Mouse (Mus musculus): Measurements from ENCODE around the gene Pcbp3. TPM values are rescaled to one million over a fixed set of nuclear protein-coding genes. Genes with fewer than 3 reads are reported as not detected.
"Not testable (repeated sequence)": the region's sequence is repeated elsewhere in the genome, so short reads cannot be mapped to it uniquely, and the experiment has no call there.

The Pcbp3 gene
- polyA plus RNA-seq, 1 experiment = 235 TPM

- Histone ChIP-seq H3K4me1 (ENCODE audit: control insufficient read depth, insufficient read depth, low read length) (peaks cover 8% of the 10 kb centered on the region), H3K27ac (ENCODE audit: control insufficient read depth, insufficient read depth, low read depth, low read length) (no peak overlapping the region), H3K36me3 (ENCODE audit: control insufficient read depth, insufficient read depth, low read length) (no peaks in the 10 kb centered on the region), H3K27me3 (ENCODE audit: control insufficient read depth, insufficient read depth, low read length) (no peaks in the 10 kb centered on the region), H3K4me3 (ENCODE audit: control insufficient read depth, low read depth, low read length) (no peak overlapping the region)
- no peak for TF ChIP-seq CTCF (IDR thresholded peaks at IDR 0.05; ENCODE audit: control insufficient read depth, insufficient read depth, insufficient replicate concordance, low read depth, low read length)
Measured at GRCm38 (mm10) chr10:76992456-76992855, 30.8 kb upstream of the Pcbp3 start.

- Histone ChIP-seq H3K4me1 (ENCODE audit: control insufficient read depth, insufficient read depth, low read length) (peaks cover 8% of the 10 kb centered on the region), H3K4me3 (ENCODE audit: control insufficient read depth, low read depth, low read length) (no peak overlapping the region), H3K36me3 (ENCODE audit: control insufficient read depth, insufficient read depth, low read length) (no peaks in the 10 kb centered on the region), H3K27me3 (ENCODE audit: control insufficient read depth, insufficient read depth, low read length) (no peaks in the 10 kb centered on the region), H3K27ac (ENCODE audit: control insufficient read depth, insufficient read depth, low read depth, low read length) (no peak overlapping the region)
- TF ChIP-seq CTCF (IDR thresholded peaks at IDR 0.05; ENCODE audit: control insufficient read depth, insufficient read depth, insufficient replicate concordance, low read depth, low read length) (no peak), POLR2A (IDR thresholded peaks at IDR 0.05; ENCODE audit: control insufficient read depth, low read depth, low read length) (no peak)
Measured at GRCm38 (mm10) chr10:76988586-76988985, 26.9 kb upstream of the Pcbp3 start.

- H3K4me1 ChIP-seq (ENCODE audit: control insufficient read depth, insufficient read depth, low read length) = peaks cover 3% of the 10 kb centered on the region; the same call in 1 of the 2 replicates
- H3K4me3 ChIP-seq (ENCODE audit: control insufficient read depth, low read depth, low read length) = no peak overlapping the region
- no peak for TF ChIP-seq POLR2A (IDR thresholded peaks at IDR 0.05; ENCODE audit: control insufficient read depth, low read depth, low read length)
- no peak for TF ChIP-seq CTCF (IDR thresholded peaks at IDR 0.05; ENCODE audit: control insufficient read depth, insufficient read depth, insufficient replicate concordance, low read depth, low read length)
- no peaks in the 10 kb centered on the region for H3K36me3 ChIP-seq (ENCODE audit: control insufficient read depth, insufficient read depth, low read length)
- no peak overlapping the region for H3K27ac ChIP-seq (ENCODE audit: control insufficient read depth, insufficient read depth, low read depth, low read length)
- H3K27me3 ChIP-seq (ENCODE audit: control insufficient read depth, insufficient read depth, low read length) = no peaks in the 10 kb centered on the region
Measured at GRCm38 (mm10) chr10:76978042-76978441, 16.4 kb upstream of the Pcbp3 start.

- Histone ChIP-seq H3K27ac (ENCODE audit: control insufficient read depth, insufficient read depth, low read depth, low read length) (no peak overlapping the region), H3K36me3 (ENCODE audit: control insufficient read depth, insufficient read depth, low read length) (no peaks in the 10 kb centered on the region), H3K4me1 (ENCODE audit: control insufficient read depth, insufficient read depth, low read length) (peaks cover 3% of the 10 kb centered on the region; the same call in 1 of the 2 replicates), H3K27me3 (ENCODE audit: control insufficient read depth, insufficient read depth, low read length) (no peaks in the 10 kb centered on the region), H3K4me3 (ENCODE audit: control insufficient read depth, low read depth, low read length) (no peak overlapping the region)
- TF ChIP-seq CTCF (IDR thresholded peaks at IDR 0.05; ENCODE audit: control insufficient read depth, insufficient read depth, insufficient replicate concordance, low read depth, low read length) (no peak), POLR2A (IDR thresholded peaks at IDR 0.05; ENCODE audit: control insufficient read depth, low read depth, low read length) (no peak)
Measured at GRCm38 (mm10) chr10:76976699-76977098, 15.0 kb upstream of the Pcbp3 start.

GRCm38 (mm10) chr10:76973797-76974436 is 12.2 kb upstream of the Pcbp3 start:
- H3K4me3 ChIP-seq (ENCODE audit: control insufficient read depth, low read depth, low read length) = no peak overlapping the region
- no peak for TF ChIP-seq CTCF (IDR thresholded peaks at IDR 0.05; ENCODE audit: control insufficient read depth, insufficient read depth, insufficient replicate concordance, low read depth, low read length)
- TF ChIP-seq POLR2A (IDR thresholded peaks at IDR 0.05; ENCODE audit: control insufficient read depth, low read depth, low read length) = no peak

GRCm38 (mm10) chr10:76972318-76972717 is 10.6 kb upstream of the Pcbp3 start:
- not testable (repeated sequence) for H3K27me3 ChIP-seq (ENCODE audit: control insufficient read depth, insufficient read depth, low read length); H3K36me3 ChIP-seq (ENCODE audit: control insufficient read depth, insufficient read depth, low read length); H3K4me1 ChIP-seq (ENCODE audit: control insufficient read depth, insufficient read depth, low read length); H3K27ac ChIP-seq (ENCODE audit: control insufficient read depth, insufficient read depth, low read depth, low read length); H3K4me3 ChIP-seq (ENCODE audit: control insufficient read depth, low read depth, low read length)

More at GRCm38 (mm10) chr10:76973797-76974436, 12.2 kb upstream of the Pcbp3 start:
- no peaks in the 10 kb centered on the region for H3K36me3 ChIP-seq (ENCODE audit: control insufficient read depth, insufficient read depth, low read length)
- H3K27ac ChIP-seq (ENCODE audit: control insufficient read depth, insufficient read depth, low read depth, low read length) = no peak overlapping the region
- H3K4me1 ChIP-seq (ENCODE audit: control insufficient read depth, insufficient read depth, low read length) = peaks cover 3% of the 10 kb centered on the region; the same call in 1 of the 2 replicates
- H3K27me3 ChIP-seq (ENCODE audit: control insufficient read depth, insufficient read depth, low read length) = no peaks in the 10 kb centered on the region

- no peaks in the 10 kb centered on the region for H3K27me3 ChIP-seq (ENCODE audit: control insufficient read depth, insufficient read depth, low read length)
- no peak overlapping the region for H3K4me3 ChIP-seq (ENCODE audit: control insufficient read depth, low read depth, low read length)
- H3K36me3 ChIP-seq (ENCODE audit: control insufficient read depth, insufficient read depth, low read length) = no peaks in the 10 kb centered on the region
- no peak overlapping the region for H3K27ac ChIP-seq (ENCODE audit: control insufficient read depth, insufficient read depth, low read depth, low read length)
- H3K4me1 ChIP-seq (ENCODE audit: control insufficient read depth, insufficient read depth, low read length) = peaks cover 4% of the 10 kb centered on the region; the same call in 1 of the 2 replicates
- TF ChIP-seq POLR2A (IDR thresholded peaks at IDR 0.05; ENCODE audit: control insufficient read depth, low read depth, low read length) = no peak
- TF ChIP-seq CTCF (IDR thresholded peaks at IDR 0.05; ENCODE audit: control insufficient read depth, insufficient read depth, insufficient replicate concordance, low read depth, low read length) = no peak
Measured at GRCm38 (mm10) chr10:76970974-76971373, 9.3 kb upstream of the Pcbp3 start.

- TF ChIP-seq POLR2A (IDR thresholded peaks at IDR 0.05; ENCODE audit: control insufficient read depth, low read depth, low read length) (no peak), CTCF (IDR thresholded peaks at IDR 0.05; ENCODE audit: control insufficient read depth, insufficient read depth, insufficient replicate concordance, low read depth, low read length) (no peak)
- Histone ChIP-seq H3K27ac (ENCODE audit: control insufficient read depth, insufficient read depth, low read depth, low read length) (no peak overlapping the region), H3K4me1 (ENCODE audit: control insufficient read depth, insufficient read depth, low read length) (peaks cover 22% of the 10 kb centered on the region)
Measured at GRCm38 (mm10) chr10:76964436-76964835, 2.7 kb upstream of the Pcbp3 start.

More at GRCm38 (mm10) chr10:76964436-76964835, 2.7 kb upstream of the Pcbp3 start:
- Histone ChIP-seq H3K27me3 (ENCODE audit: control insufficient read depth, insufficient read depth, low read length) (no peaks in the 10 kb centered on the region), H3K4me3 (ENCODE audit: control insufficient read depth, low read depth, low read length) (no peak overlapping the region), H3K36me3 (ENCODE audit: control insufficient read depth, insufficient read depth, low read length) (no peaks in the 10 kb centered on the region)
